Mouse (Mus musculus): ENCODE measurements around the gene Dab2ip.

Gene Dab2ip

GRCm38 (mm10) chr2:35680833-35681232 lies 122.8 kb downstream of the Dab2ip start:
- no peak for DNase-seq (ENCODE audit: low read depth, low spot score)

- DNase-seq (ENCODE audit: low read depth, low spot score) = no peak
Measured at GRCm38 (mm10) chr2:35684005-35684404, 125.9 kb downstream of the Dab2ip start.

GRCm38 (mm10) chr2:35684735-35685312 lies 126.8 kb downstream of the Dab2ip start:
- no peak for DNase-seq (ENCODE audit: low read depth, low spot score)

- DNase-seq (ENCODE audit: low read depth, low spot score) = no peak
Measured at GRCm38 (mm10) chr2:35686104-35686503, 128.0 kb downstream of the Dab2ip start.

GRCm38 (mm10) chr2:35687557-35688070 lies 129.5 kb downstream of the Dab2ip start:
- DNase-seq (ENCODE audit: low read depth, low spot score) = no peak

- DNase-seq (ENCODE audit: low read depth, low spot score) = peak; percentile 64
Measured at GRCm38 (mm10) chr2:35688121-35688520, 130.1 kb downstream of the Dab2ip start.

GRCm38 (mm10) chr2:35688581-35688980 lies 130.5 kb downstream of the Dab2ip start:
- no peak for DNase-seq (ENCODE audit: low read depth, low spot score)

- no peak for DNase-seq (ENCODE audit: low read depth, low spot score)
Measured at GRCm38 (mm10) chr2:35689881-35690280, 131.8 kb downstream of the Dab2ip start.

- no peak for DNase-seq (ENCODE audit: low read depth, low spot score)
Measured at GRCm38 (mm10) chr2:35691257-35692049, 133.4 kb downstream of the Dab2ip start.

- DNase-seq (ENCODE audit: low read depth, low spot score) = no peak
Measured at GRCm38 (mm10) chr2:35692272-35692900, 134.3 kb downstream of the Dab2ip start.

- DNase-seq (ENCODE audit: low read depth, low spot score) = no peak
Measured at GRCm38 (mm10) chr2:35693037-35693436, 135.0 kb downstream of the Dab2ip start.

GRCm38 (mm10) chr2:35694111-35694510 lies 136.0 kb downstream of the Dab2ip start:
- no peak for DNase-seq (ENCODE audit: low read depth, low spot score)

GRCm38 (mm10) chr2:35696193-35696541 lies 138.1 kb downstream of the Dab2ip start:
- DNase-seq (ENCODE audit: low read depth, low spot score) = no peak

- no peak for DNase-seq (ENCODE audit: low read depth, low spot score)
Measured at GRCm38 (mm10) chr2:35696542-35697391, 138.7 kb downstream of the Dab2ip start.

GRCm38 (mm10) chr2:35697768-35698167 lies 139.7 kb downstream of the Dab2ip start:
- no peak for DNase-seq (ENCODE audit: low read depth, low spot score)

- no peak for DNase-seq (ENCODE audit: low read depth, low spot score)
Measured at GRCm38 (mm10) chr2:35700966-35701365, 142.9 kb downstream of the Dab2ip start.

GRCm38 (mm10) chr2:35702001-35702400 lies 143.9 kb downstream of the Dab2ip start:
- no peak for DNase-seq (ENCODE audit: low read depth, low spot score)

- DNase-seq (ENCODE audit: low read depth, low spot score) = no peak
Measured at GRCm38 (mm10) chr2:35702608-35703007, 144.5 kb downstream of the Dab2ip start.

- DNase-seq (ENCODE audit: low read depth, low spot score) = no peak
Measured at GRCm38 (mm10) chr2:35703241-35703640, 145.2 kb downstream of the Dab2ip start.

- no peak for DNase-seq (ENCODE audit: low read depth, low spot score)
Measured at GRCm38 (mm10) chr2:35712611-35713010, 154.5 kb downstream of the Dab2ip start.

GRCm38 (mm10) chr2:35713460-35713859 lies 155.4 kb downstream of the Dab2ip start:
- no peak for DNase-seq (ENCODE audit: low read depth, low spot score)

GRCm38 (mm10) chr2:35714742-35715167 lies 156.7 kb downstream of the Dab2ip start:
- no peak for DNase-seq (ENCODE audit: low read depth, low spot score)

Measured in telencephalon, adult 2 months (tissue).